Mouse (Mus musculus) lung, embryonic 15.5 days (tissue): Measurements from ENCODE around the gene Ehd2. TPM values are rescaled to one million over a fixed set of nuclear protein-coding genes. Genes with fewer than 3 reads are reported as not detected.

Experiments
- ATAC-seq: fragments of 200-750 bp; cut with Nextera tagmentation; 2 replicates; pipeline ENCODE4 v1.8.0; 2017; ENCODE audit warnings: moderate number of reproducible peaks, borderline replicate concordance; ENCODE audit not compliant: low FRiP score, low TSS enrichment; ENCODE audit errors: extremely low read depth
- H3K27ac ChIP-seq: fragments of 300-500 bp; sonication (generic); 2 replicates; pipeline ENCODE4 v1.5.1; 2015; ENCODE audit warnings: moderate library complexity, mild to moderate bottlenecking, inconsistent platforms
- H3K27me3 ChIP-seq: fragments of 300-500 bp; sonication (generic); 2 replicates; pipeline ENCODE4 v1.6.1; 2015; ENCODE audit warnings: inconsistent platforms
- H3K36me3 ChIP-seq: fragments of 300-500 bp; sonication (generic); 2 replicates; pipeline ENCODE4 v1.6.1; 2015; ENCODE audit warnings: inconsistent platforms
- H3K4me1 ChIP-seq: fragments of 300-500 bp; sonication (generic); 2 replicates; pipeline ENCODE4 v1.6.1; 2015; ENCODE audit warnings: inconsistent platforms
- H3K4me2 ChIP-seq: fragments of 300-500 bp; sonication (generic); 2 replicates; pipeline ENCODE4 v1.6.1; 2015; ENCODE audit warnings: inconsistent platforms, mild to moderate bottlenecking, moderate library complexity
- H3K4me3 ChIP-seq: fragments of 300-500 bp; sonication (generic); 2 replicates; pipeline ENCODE4 v1.5.1; 2015; ENCODE audit warnings: mild to moderate bottlenecking, inconsistent platforms
- H3K9ac ChIP-seq: fragments of 300-500 bp; sonication (generic); 2 replicates; pipeline ENCODE4 v1.6.1; 2015; ENCODE audit warnings: inconsistent platforms
- H3K9me3 ChIP-seq: fragments of 300-500 bp; sonication (generic); 2 replicates; pipeline ENCODE4 v1.6.1; 2016; ENCODE audit warnings: inconsistent platforms
- WGBS: fragments of 180-500 bp; shearing (Covaris S2); methylation state at CpG from one replicate; pipeline ENCODE4 v1.1.7; 2015; 5-methylcytosine and 5-hydroxymethylcytosine counted together
- polyA plus RNA-seq: library from polyadenylated mRNA; unstranded; fragments of >200 nt; fragmentation: Nextera tagmentation; extraction: Ambion mirVana; gene quantifications from 2 replicates; pipeline ENCODE4 v1.2.1, GENCODE M21; 2015

Ehd2 gene
- polyA plus RNA-seq, 1 experiment from 2014 or later = 89.9 TPM

DNA sequence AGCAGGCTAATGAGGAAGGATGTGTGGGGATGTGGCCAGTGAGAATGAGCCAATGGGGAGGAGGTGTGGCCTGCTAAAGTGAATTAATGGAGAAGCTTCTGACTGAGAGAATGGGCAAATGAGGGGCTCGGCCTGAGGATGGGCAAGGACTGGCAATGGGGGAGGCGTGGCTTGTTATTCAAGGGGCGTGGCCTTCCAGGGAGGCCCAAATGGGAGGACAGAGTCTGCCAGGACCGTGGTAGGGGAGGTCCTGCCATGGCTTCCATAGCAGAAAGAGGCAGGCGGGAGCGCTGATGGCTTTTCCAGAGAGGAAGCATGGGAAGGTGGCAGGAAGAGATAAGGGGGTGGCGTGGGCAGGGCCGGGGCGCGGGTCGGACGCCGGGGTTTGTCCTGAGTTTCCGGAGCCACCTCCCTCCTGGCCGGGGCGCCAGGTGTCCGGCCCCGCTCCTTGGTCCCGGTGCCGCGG is 12.4 kb downstream of the Ehd2 start:
- Histone ChIP-seq H3K9ac (0 out of 2 replicates have a peak overlapping the region, but pooled peaks have one; percentile 27), H3K27me3 (no peaks in the 10 kb centered on the region), H3K4me2 (peak overlapping the region; percentile 45), H3K9me3 (no peaks in the 10 kb centered on the region), H3K36me3 (peaks cover 86% of the 10 kb centered on the region), H3K27ac (peak overlapping the region; percentile 92), H3K4me3 (peak overlapping the region; percentile 22; the same call in 1 of the 2 replicates), H3K4me1 (peaks cover 21% of the 10 kb centered on the region)
- peak; percentile 58 for ATAC-seq
- 18% methylated on average over 21 of the region's 21 CpGs for WGBS

DNA sequence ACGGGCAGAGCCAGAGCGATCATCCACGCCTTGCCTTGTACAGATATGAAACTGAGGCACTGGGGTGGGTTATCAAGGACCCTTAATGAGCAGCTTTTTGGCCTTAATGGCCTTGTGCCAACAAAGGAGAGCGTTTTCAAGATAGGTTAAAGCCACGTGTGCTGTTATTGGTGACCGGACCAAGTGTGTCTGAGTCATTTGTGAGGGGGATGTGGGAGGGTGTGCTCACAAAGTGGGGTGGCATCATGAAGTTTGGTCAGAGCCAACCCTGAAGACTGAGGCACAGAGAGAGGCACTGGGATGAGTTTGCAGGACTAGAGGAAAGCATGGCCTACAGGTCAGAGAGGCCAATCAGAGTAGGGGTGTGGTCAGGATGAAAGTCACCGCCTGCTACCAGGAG is 12.9 kb downstream of the Ehd2 start:
- peaks cover 83% of the 10 kb centered on the region for H3K36me3 ChIP-seq
- peak overlapping the region; percentile 92 for H3K27ac ChIP-seq
- WGBS = 77% methylated on average over 7 of the region's 7 CpGs
- ATAC-seq = no peak
- no peaks in the 10 kb centered on the region for H3K27me3 ChIP-seq
- no peak overlapping the region for H3K4me2 ChIP-seq
- H3K9ac ChIP-seq = no peak overlapping the region
- no peaks in the 10 kb centered on the region for H3K9me3 ChIP-seq
- no peak overlapping the region for H3K4me3 ChIP-seq
- H3K4me1 ChIP-seq = peaks cover 21% of the 10 kb centered on the region

DNA sequence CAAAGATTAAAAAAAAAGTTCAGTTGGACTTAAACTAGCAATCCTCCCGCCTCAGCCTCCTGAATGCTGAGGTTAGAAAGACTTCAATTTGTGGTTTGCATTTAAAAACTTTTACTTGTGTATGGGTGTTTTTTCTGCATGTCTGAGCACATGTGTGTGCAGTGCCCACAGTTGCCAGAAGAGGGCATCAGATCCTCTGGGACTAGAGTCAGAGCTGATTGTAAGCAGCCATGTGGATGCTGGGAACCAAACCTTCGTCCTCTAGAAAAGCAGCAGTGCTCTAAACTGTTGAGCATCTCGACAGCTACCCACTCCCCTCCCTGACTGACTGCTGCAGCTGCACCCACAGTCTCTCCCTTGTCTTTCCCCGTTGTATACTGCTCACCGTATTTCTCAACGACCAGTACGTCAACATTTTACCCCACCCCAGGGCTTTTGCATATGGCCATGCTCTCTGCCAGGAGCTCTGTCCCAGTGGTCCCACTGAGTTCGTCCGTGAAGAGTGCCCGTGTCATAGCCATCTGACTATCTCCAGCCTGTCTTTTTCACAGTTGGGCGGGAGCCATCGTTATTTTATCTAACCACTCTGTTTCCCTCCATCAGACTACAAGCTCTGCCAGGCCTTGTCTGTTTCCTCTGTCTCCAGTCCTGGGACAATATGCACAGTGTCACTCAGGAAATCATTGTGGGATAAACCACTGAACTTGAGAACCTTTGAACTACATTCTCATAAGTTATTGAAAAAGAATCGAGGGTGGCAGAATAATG is 13.9 kb downstream of the Ehd2 start:
- Histone ChIP-seq H3K27me3 (no peaks in the 10 kb centered on the region), H3K36me3 (peaks cover 77% of the 10 kb centered on the region), H3K27ac (no peak overlapping the region), H3K4me3 (no peak overlapping the region), H3K4me2 (no peak overlapping the region), H3K4me1 (peaks cover 31% of the 10 kb centered on the region), H3K9ac (no peak overlapping the region), H3K9me3 (no peaks in the 10 kb centered on the region)
- ATAC-seq = no peak
- 85% methylated on average over 13 of the region's 13 CpGs for WGBS

DNA sequence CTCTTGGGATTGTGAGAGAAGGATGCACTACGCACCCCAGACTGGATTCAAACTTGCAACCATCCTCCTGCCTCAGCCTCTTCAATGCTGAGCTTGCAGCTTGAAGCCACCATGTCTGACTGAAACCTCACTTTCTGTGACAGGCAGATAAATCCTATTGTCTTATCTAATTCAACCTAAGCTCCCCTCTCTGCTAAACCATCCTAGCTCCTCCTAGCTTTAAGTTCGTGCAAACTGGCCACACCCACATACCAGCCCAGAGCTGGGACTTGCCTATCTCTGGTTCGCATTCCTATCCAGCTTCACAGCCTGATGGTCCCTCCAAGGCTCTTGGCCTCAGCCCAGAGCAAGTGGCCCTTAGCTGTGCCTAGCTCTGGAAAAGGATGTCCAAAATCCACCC is 15.0 kb downstream of the Ehd2 start:
- H3K4me1 ChIP-seq = peaks cover 38% of the 10 kb centered on the region
- H3K36me3 ChIP-seq = peaks cover 67% of the 10 kb centered on the region
- WGBS = 64% methylated on average over 3 of the region's 3 CpGs
- no peak overlapping the region for H3K9ac ChIP-seq
- H3K4me2 ChIP-seq = no peak overlapping the region
- H3K27me3 ChIP-seq = no peaks in the 10 kb centered on the region
- H3K27ac ChIP-seq = no peak overlapping the region
- ATAC-seq = no peak
- no peaks in the 10 kb centered on the region for H3K9me3 ChIP-seq
- H3K4me3 ChIP-seq = no peak overlapping the region

DNA sequence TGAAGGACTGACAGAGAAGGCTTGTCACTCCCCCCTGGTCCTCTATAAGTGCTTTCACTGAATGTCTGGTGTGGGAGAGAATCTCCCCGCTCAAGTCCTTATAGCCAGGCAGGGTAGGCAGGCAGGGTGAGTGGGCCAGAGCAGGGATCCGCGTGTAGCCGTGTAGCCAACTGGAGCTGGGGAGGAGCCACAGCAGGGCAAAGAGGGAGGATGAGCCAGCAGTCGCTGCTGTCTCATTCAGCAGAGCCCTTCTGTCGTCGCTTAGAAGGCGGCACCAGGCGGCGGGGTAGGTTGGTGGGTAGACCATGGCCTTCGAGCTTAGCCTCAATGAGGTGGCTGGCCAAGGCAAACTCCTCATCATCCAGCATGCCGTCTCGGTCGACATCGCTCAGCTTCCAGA is 17.4 kb downstream of the Ehd2 start:
- Histone ChIP-seq H3K27ac (no peak overlapping the region), H3K4me2 (no peak overlapping the region), H3K9me3 (no peaks in the 10 kb centered on the region), H3K27me3 (no peaks in the 10 kb centered on the region), H3K4me1 (peaks cover 28% of the 10 kb centered on the region), H3K4me3 (no peak overlapping the region), H3K9ac (no peak overlapping the region), H3K36me3 (peaks cover 50% of the 10 kb centered on the region)
- 84% methylated on average over 15 of the region's 15 CpGs for WGBS
- no peak for ATAC-seq

DNA sequence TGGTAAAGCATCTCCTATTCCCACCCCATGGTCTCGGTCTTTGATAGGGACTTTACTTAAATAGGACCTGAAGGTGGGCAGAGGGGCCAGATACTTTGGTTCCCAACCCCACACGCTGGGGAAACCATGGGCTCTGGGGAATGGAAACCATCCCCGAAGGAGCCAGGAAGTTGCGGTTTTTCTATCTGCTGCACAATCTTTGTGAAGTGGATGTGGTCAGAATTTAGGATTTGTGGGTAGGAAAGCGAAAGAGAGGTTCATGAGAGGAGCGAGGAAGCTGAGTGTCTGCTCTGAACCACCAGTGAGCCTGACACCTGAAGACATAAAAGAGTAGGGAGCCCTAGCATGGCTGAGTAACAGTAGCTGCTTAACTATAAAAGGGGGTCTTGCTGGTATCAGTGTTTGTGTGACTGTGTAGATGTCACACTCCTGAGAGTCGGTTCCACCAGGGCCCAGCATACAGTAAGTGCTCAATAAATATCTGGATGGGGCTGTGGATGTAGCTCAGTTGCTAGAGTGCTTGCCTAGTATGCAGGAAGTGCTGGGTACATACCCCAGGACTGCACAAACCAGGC is 18.1 kb downstream of the Ehd2 start:
- H3K4me2 ChIP-seq = peak overlapping the region; percentile 53; the same call in 1 of the 2 replicates

DNA sequence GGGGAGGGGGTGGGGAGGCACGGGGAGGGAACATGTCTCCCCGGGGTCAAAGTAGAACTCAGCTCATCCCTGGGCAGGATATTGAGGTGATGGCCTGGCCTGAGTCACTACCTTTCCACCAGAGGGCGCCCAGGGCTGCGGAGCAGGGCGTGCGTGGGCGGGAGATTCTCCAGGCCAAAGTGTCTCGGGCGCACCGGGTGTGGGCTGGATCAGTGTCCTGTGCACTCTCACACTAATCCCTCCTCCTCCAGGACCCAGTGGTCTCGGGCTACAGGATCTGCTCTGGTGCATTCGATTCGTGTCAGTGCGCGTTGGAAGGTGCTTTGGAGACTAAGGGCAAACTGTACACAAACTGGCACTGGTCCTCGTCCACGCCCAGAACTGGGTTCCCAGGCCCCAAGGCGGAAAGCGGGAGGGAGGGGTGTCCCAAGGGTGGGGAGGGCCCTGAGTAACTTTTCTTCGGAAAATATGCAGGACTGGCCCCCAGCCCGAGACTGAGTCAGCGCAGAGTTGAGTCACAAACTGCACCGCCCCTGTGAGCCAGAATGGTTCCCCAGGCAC is 18.9 kb downstream of the Ehd2 start:
- ATAC-seq = peak; percentile 71
- Histone ChIP-seq H3K4me3 (peak overlapping the region; percentile 19), H3K27ac (peak overlapping the region; percentile 69), H3K36me3 (peaks cover 47% of the 10 kb centered on the region), H3K4me1 (peaks cover 34% of the 10 kb centered on the region), H3K9me3 (no peaks in the 10 kb centered on the region), H3K27me3 (no peaks in the 10 kb centered on the region), H3K4me2 (peak overlapping the region; percentile 53), H3K9ac (peak overlapping the region; percentile 18)
- WGBS = 2% methylated on average over 23 of the region's 23 CpGs

More for the DNA sequence above, 18.1 kb downstream of the Ehd2 start:
- ATAC-seq = no peak
- Histone ChIP-seq H3K4me3 (no peak overlapping the region), H3K9me3 (no peaks in the 10 kb centered on the region), H3K9ac (peak overlapping the region; percentile 20; the same call in 1 of the 2 replicates), H3K27ac (peak overlapping the region; percentile 69; the same call in 1 of the 2 replicates), H3K36me3 (peaks cover 47% of the 10 kb centered on the region), H3K4me1 (peaks cover 32% of the 10 kb centered on the region), H3K27me3 (no peaks in the 10 kb centered on the region)
- 77% methylated on average over 7 of the region's 7 CpGs for WGBS

DNA sequence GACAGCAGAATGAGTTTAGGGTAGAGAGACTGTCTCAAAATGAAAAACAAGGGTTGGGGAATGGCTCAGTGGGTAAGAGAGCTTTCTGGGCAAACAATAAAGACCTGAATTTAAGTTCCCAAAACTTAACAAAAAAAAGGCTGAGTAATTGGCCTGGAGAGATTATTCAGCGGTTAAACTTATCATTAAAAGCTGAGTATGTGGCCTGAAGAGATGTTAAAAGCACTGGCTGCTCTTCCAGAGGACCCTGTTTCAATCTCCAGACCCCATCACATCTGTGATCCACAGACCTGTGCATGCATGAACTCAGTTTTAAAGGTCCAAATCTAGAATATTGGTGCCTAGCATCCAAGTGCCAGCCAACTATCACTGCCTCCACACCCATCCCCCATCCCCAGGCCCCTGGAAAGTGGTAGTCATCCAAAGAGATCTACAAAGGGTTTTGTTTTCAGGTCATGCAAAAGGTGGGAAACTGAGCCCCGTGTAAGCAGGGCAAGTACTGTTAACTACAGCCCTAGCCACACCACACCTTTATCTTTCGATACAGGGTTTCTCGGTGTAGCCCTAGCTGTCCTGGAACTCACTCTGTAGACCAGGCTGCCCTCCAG is 19.6 kb downstream of the Ehd2 start:
- Histone ChIP-seq H3K27me3 (no peaks in the 10 kb centered on the region), H3K4me2 (peak overlapping the region; percentile 53), H3K27ac (peak overlapping the region; percentile 69; the same call in 1 of the 2 replicates), H3K4me1 (peaks cover 34% of the 10 kb centered on the region), H3K9ac (no peak overlapping the region), H3K4me3 (no peak overlapping the region), H3K36me3 (peaks cover 47% of the 10 kb centered on the region), H3K9me3 (no peaks in the 10 kb centered on the region)
- 0 out of 2 replicates have a peak, but pooled peaks have one; percentile 2 for ATAC-seq
- WGBS = 42% methylated on average over 4 of the region's 4 CpGs

DNA sequence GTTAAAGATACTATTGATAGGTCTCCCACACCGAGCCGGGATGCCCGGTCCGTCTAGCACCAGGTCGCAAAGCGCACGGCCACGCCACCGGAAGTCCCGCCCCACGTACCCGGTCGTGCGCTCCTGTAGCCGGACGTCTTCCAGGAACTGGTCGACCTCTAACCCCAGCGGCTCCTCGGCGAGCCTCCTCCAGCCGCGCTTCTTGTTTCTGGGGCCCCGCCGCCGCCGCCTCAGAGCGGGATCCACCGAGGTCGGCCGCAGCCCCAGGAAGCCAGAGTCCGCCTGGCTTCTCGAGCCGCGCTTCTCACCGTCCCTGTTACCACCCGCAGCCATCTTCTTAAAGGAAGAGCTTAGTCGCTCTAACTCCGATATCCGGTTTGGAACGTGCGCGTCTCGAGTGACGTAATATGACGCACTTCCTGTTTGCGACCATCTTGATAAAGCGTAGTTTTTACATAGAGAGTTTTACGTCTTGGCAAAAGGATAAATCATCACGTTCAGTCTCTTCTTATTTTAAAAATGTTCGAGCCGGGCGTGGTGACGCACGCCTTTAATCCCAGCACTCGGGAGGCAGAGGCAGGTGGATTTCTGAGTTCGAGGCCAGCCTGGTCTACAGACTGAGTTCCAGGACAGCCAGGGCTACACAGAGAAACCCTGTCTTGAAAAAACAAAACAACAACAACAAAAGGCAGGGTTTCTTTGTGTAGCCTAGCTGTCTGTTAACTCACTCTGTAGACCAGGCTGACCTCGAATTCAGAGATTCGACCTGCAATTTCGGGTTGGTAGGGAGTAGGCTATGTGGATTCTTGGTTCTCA is 21.4 kb downstream of the Ehd2 start, which contains the start of gene Nop53:
Gene Nop53 (minus strand): TSS at position 354 of the 816 bp plus-strand sequence.
- H3K27me3 ChIP-seq = no peaks in the 10 kb centered on the region
- H3K4me3 ChIP-seq = peak within 1 kb of the TSS; percentile 92
- H3K4me1 ChIP-seq = peaks cover 34% of the 10 kb centered on the region
- H3K9me3 ChIP-seq = no peaks in the 10 kb centered on the region
- peak within 1 kb of the TSS; percentile 98 for H3K27ac ChIP-seq
- H3K36me3 ChIP-seq = peaks cover 48% of the 10 kb centered on the region
- peak; percentile 90 for ATAC-seq
- WGBS = 1% methylated on average over 59 of the region's 59 CpGs
- peak within 1 kb of the TSS; percentile 85 for H3K9ac ChIP-seq
- peak within 1 kb of the TSS; percentile 59 for H3K4me2 ChIP-seq

DNA sequence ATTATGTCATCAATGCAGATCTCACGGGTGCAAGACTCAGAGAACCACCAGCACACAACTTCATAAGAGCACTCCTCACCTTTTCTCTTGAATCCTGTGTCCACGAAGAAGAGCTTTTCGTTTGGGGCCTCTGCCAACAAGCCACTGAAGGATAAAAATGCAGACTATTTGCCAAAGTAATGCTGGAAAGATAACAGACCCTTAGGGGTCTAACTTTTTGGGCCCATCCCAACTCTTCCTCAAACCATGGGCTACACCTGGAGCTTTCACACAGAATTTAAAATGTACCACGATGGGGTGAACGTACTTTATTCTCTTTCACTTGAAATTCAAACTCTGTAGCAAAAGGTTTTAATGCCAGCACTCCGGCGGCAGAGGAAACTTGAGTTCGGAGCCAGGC is 22.2 kb downstream of the Ehd2 start:
- Histone ChIP-seq H3K27me3 (no peaks in the 10 kb centered on the region), H3K9ac (peak overlapping the region; percentile 85), H3K4me2 (peak overlapping the region; percentile 59), H3K36me3 (peaks cover 49% of the 10 kb centered on the region), H3K9me3 (no peaks in the 10 kb centered on the region), H3K27ac (peak overlapping the region; percentile 98; the same call in 1 of the 2 replicates), H3K4me3 (peak overlapping the region; percentile 92), H3K4me1 (peaks cover 34% of the 10 kb centered on the region)
- ATAC-seq = no peak
- WGBS = 4% methylated on average over 8 of the region's 8 CpGs

DNA sequence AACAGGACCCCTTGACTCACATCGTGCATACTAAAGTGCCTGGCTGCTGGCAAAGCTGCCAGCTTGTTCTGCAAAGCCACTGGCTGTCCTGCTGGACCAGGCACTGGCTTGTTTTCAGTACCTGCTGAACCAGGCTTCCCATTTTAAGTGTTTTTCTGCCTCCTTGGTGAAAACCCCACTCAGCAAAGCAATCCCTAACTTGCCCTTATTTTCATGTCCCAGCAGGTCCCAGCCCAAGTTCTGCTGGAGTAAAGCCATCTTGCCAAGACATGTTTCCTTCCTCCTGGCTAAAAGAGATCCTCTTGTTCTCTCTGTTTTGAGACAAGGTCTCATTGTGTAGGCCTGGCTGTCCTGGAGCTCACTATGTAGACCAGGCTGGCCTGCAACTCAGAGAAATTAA is 23.1 kb downstream of the Ehd2 start:
- Histone ChIP-seq H3K9ac (no peak overlapping the region), H3K4me3 (peak overlapping the region; percentile 92; the same call in 1 of the 2 replicates), H3K27ac (no peak overlapping the region), H3K9me3 (no peaks in the 10 kb centered on the region), H3K4me1 (peaks cover 33% of the 10 kb centered on the region), H3K27me3 (no peaks in the 10 kb centered on the region), H3K4me2 (peak overlapping the region; percentile 59), H3K36me3 (peaks cover 54% of the 10 kb centered on the region)
- WGBS = 95% methylated on average over 1 of the region's 1 CpGs
- ATAC-seq = no peak
